Mouse (Mus musculus): ENCODE results near the gene Exoc3.

DNA sequence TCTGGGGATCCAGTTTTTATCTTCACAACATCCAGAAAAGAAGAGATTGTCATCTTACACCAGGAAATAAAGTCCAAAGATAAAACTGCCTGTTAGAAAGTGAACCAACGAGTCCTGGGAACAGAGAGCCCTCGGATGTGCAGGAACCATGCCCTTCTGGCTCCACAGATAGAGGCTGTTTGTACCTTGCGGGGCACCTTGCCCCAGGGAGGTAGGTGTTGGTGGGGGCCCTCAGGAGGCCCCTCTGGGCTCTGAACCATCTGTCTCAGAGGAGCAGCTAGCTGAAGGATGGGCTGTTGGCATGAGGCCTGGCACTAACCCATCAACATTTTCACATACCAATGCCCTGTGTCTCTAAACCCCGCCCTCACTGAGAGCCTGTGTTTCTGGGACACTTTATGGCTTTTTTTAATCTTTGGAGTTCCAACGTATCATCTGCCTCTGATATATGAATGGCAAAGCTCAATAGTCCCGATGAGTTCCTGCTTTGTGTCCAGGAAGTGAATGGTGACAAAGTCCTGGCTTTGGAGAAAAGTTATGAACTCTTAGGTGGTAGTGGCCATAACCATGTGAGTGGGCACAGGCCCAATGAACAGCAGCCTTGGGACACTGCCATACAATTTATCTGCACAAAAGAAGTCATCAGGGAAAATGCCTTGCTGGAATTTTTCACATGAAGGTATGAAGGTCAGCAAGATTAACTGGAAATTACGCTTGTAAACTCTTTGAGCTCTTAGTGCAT is 69.5 kb downstream of the Exoc3 start:
- TF ChIP-seq POLR2A (IDR thresholded peaks at IDR 0.05; ENCODE audit: borderline replicate concordance, insufficient read depth, low read length), result no peak
- no peak for TF ChIP-seq CTCF (IDR thresholded peaks at IDR 0.05; ENCODE audit: borderline replicate concordance, insufficient read depth, low read depth, low read length)
